Comparison of ENCODE assay signal across 11 mouse cellular contexts in the genomic region with DNA sequence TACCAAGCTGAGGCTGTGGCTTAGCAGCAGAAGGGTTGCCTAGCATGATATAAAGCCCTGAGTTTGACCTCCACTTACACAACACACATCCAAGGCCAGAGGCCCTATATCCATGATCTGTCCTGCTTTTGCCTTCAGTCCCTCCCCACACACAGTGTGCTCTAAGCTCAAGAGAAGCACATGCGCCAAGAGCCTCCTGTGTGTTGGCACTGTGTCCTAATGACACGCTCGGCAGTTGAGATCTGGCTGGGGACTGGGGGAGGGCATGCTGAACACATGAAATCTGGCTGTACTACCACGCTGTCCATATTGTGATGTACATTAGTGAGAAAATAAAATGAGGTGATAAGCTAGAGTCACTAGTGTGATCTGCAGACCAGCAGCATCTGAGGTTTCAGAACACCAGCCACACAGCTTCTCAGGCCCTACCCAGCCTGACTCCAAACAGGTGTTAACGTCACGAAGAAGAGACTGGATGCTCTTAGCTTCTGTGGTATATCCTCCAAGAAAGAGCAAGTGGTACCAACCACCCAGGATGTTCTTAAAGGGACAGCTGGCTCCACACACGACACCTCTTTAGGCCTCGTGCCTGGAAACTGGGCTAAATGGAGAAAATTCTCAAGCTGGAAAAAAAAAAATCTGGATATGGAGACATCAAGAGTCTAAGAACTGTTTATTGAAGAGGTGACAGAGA. TPM values are rescaled to one million over a fixed set of nuclear protein-coding genes. Genes with fewer than 3 reads are reported as not detected.
DNase-seq lines count a peak whose midpoint lies in the region; ATAC-seq and TF ChIP-seq lines count a peak whose summit lies in the region.
"Had no signal": no experiment of that assay in that cellular context is flagged by ENCODE, and none has a peak within 500 bp of the region (broad histone marks: within the 10 kb centered on the region; RNA-seq: fewer than 3 reads in every experiment).

No protein-coding gene starts in this region.

- H3K9ac ChIP-seq in forebrain, postnatal 0 days, result no peak overlapping the region
- 0 out of 2 replicates have a peak overlapping the region, but pooled peaks have one; percentile 3 for H3K9ac ChIP-seq in lung, embryonic 14.5 days
- no peak overlapping the region for H3K9ac ChIP-seq in intestine, embryonic 15.5 days
- H3K9ac ChIP-seq: limb, embryonic 15.5 days; midbrain, embryonic 13.5 days had no signal

- TF ChIP-seq CTCF in forebrain, postnatal 0 days (IDR thresholded peaks at IDR 0.05; ENCODE audit: low read depth), result no peak
- TF ChIP-seq CTCF in lung, embryonic 14.5 days (IDR thresholded peaks at IDR 0.05; ENCODE audit: low read depth), result no peak

- H3K4me2 ChIP-seq in forebrain, postnatal 0 days (ENCODE audit: low read depth), result no peak overlapping the region
- no peak overlapping the region for H3K4me2 ChIP-seq in lung, embryonic 14.5 days
- no peak overlapping the region for H3K4me2 ChIP-seq in intestine, embryonic 15.5 days (replicated peaks)
- H3K4me2 ChIP-seq: limb, embryonic 15.5 days; midbrain, embryonic 13.5 days had no signal

- no peak for DNase-seq in forebrain, postnatal 0 days
- DNase-seq in forebrain, embryonic 10.5 days (ENCODE audit: extremely low spot score, low spot score), result no peak
- DNase-seq in lung, embryonic 14.5 days, result no peak
- no peak for DNase-seq in lung, postnatal 25 days (ENCODE audit: low spot score)
- DNase-seq in cerebellum, adult 8-10 months, result peak; percentile 61
- peak; percentile 42 to 48 for DNase-seq in layer of hippocampus, postnatal 36 days

- WGBS in forebrain, postnatal 0 days, result 57% methylated on average over 8 of the region's 8 CpGs
- WGBS in forebrain, embryonic 10.5 days, result 85% methylated on average over 8 of the region's 8 CpGs
- 66% methylated on average over 8 of the region's 8 CpGs for WGBS in lung, embryonic 14.5 days
- WGBS in intestine, embryonic 15.5 days, result 76% methylated on average over 8 of the region's 8 CpGs

- no peak overlapping the region for H3K4me3 ChIP-seq in forebrain, postnatal 0 days (ENCODE audit: low read depth, low read length)
- no peak overlapping the region for H3K4me3 ChIP-seq in forebrain, embryonic 10.5 days
- no peak overlapping the region for H3K4me3 ChIP-seq in lung, embryonic 14.5 days (ENCODE audit: low read depth, low read length)
- H3K4me3 ChIP-seq in intestine, embryonic 15.5 days (replicated peaks), result no peak overlapping the region
- H3K4me3 ChIP-seq: limb, embryonic 15.5 days; midbrain, embryonic 13.5 days had no signal

- no peaks in the 10 kb centered on the region for H3K36me3 ChIP-seq in forebrain, postnatal 0 days (ENCODE audit: insufficient read depth)
- H3K36me3 ChIP-seq in forebrain, embryonic 10.5 days (replicated peaks), result no peaks in the 10 kb centered on the region
- no peaks in the 10 kb centered on the region for H3K36me3 ChIP-seq in lung, embryonic 14.5 days (ENCODE audit: insufficient read depth)
- H3K36me3 ChIP-seq in intestine, embryonic 15.5 days, result no peaks in the 10 kb centered on the region
- H3K36me3 ChIP-seq: limb, embryonic 15.5 days; midbrain, embryonic 13.5 days had no signal

- no peak overlapping the region for H3K27ac ChIP-seq in forebrain, postnatal 0 days (ENCODE audit: low read depth, low read length)
- no peak overlapping the region for H3K27ac ChIP-seq in forebrain, embryonic 10.5 days
- no peak overlapping the region; the same call in 1 of the 2 replicates for H3K27ac ChIP-seq in lung, embryonic 14.5 days (ENCODE audit: low read depth)
- no peak overlapping the region for H3K27ac ChIP-seq in intestine, embryonic 15.5 days
- H3K27ac ChIP-seq: limb, embryonic 15.5 days; midbrain, embryonic 13.5 days had no signal

- ATAC-seq in forebrain, postnatal 0 days, result peak; percentile 18; the same call in 1 of the 2 replicates
- ATAC-seq in lung, embryonic 14.5 days (ENCODE audit: insufficient read depth), result 0 out of 2 replicates have a peak, but pooled peaks have one; percentile 11
- ATAC-seq in megakaryocyte-erythroid progenitor cell, adult 5-6 weeks (replicated peaks; ENCODE audit: low FRiP score, low TSS enrichment, poor library complexity, severe bottlenecking), result no peak
- ATAC-seq in intestine, embryonic 15.5 days, result no peak
- ATAC-seq: midbrain, embryonic 13.5 days had no signal

- 0 out of 2 replicates have a peak, but pooled peaks cover 3% of the 10 kb centered on the region for H3K4me1 ChIP-seq in forebrain, postnatal 0 days (ENCODE audit: insufficient read depth)
- peaks cover 10% of the 10 kb centered on the region for H3K4me1 ChIP-seq in forebrain, embryonic 10.5 days
- no peaks in the 10 kb centered on the region for H3K4me1 ChIP-seq in lung, embryonic 14.5 days (ENCODE audit: insufficient read depth)
- no peaks in the 10 kb centered on the region for H3K4me1 ChIP-seq in intestine, embryonic 15.5 days (replicated peaks)

- no peaks in the 10 kb centered on the region for H3K27me3 ChIP-seq in forebrain, postnatal 0 days (ENCODE audit: insufficient read depth, low read length)
- no peaks in the 10 kb centered on the region for H3K27me3 ChIP-seq in forebrain, embryonic 10.5 days (ENCODE audit: poor library complexity, severe bottlenecking)
- H3K27me3 ChIP-seq in lung, embryonic 14.5 days (ENCODE audit: insufficient read depth, low read length), result no peaks in the 10 kb centered on the region
- H3K27me3 ChIP-seq in intestine, embryonic 15.5 days (replicated peaks), result no peaks in the 10 kb centered on the region
- H3K27me3 ChIP-seq: limb, embryonic 15.5 days; midbrain, embryonic 13.5 days had no signal

- no peaks in the 10 kb centered on the region for H3K9me3 ChIP-seq in forebrain, postnatal 0 days (ENCODE audit: low read length)
- no peaks in the 10 kb centered on the region for H3K9me3 ChIP-seq in forebrain, embryonic 10.5 days
- no peaks in the 10 kb centered on the region for H3K9me3 ChIP-seq in lung, embryonic 14.5 days (ENCODE audit: low read depth, low read length)
- H3K9me3 ChIP-seq in intestine, embryonic 15.5 days, result no peaks in the 10 kb centered on the region
- H3K9me3 ChIP-seq: limb, embryonic 15.5 days; midbrain, embryonic 13.5 days had no signal

RNA-seq across cellular contexts. Expression of a gene that starts 3.6 kb away (rescaled TPM):
- total RNA-seq in forebrain, postnatal 0 days (2014; rRNA removed), result 6.7 and 11.2 TPM in 2 replicates
- polyA plus RNA-seq in forebrain, postnatal 0 days (2015; fragmentation: Nextera tagmentation; extraction: Ambion mirVana), result 8.6 and 11.7 TPM in 2 replicates
- polyA plus RNA-seq in forebrain, embryonic 10.5 days (2016; fragmentation: Nextera tagmentation; extraction: Ambion mirVana), result 0.23 and 0.32 TPM in 2 replicates
- polyA plus RNA-seq in lung, embryonic 14.5 days (2014; fragmentation: Nextera tagmentation; extraction: Ambion mirVana), result 0.58 and 0.61 TPM in 2 replicates
- total RNA-seq in layer of hippocampus, postnatal 36 days (2021), result 10 to 100 TPM; 36.2 to 45.8 TPM
- total RNA-seq in megakaryocyte-erythroid progenitor cell, adult 5-6 weeks (2014; fragmentation: Nextera tagmentation), result not detected in 2 replicates
- not detected in 2 replicates for total RNA-seq in megakaryocyte-erythroid progenitor cell, adult 5-6 weeks (2017)
- 0.54 and 0.77 TPM in 2 replicates for polyA plus RNA-seq in intestine, embryonic 15.5 days (2015; fragmentation: Nextera tagmentation; extraction: Ambion mirVana)

RNA-seq across cellular contexts. Expression of a gene that starts 21.3 kb away (rescaled TPM):
- total RNA-seq in forebrain, postnatal 0 days (2014; rRNA removed), result 384 and 445 TPM in 2 replicates
- polyA plus RNA-seq in forebrain, postnatal 0 days (2015; fragmentation: Nextera tagmentation; extraction: Ambion mirVana), result 631 and 789 TPM in 2 replicates
- 320 and 327 TPM in 2 replicates for polyA plus RNA-seq in forebrain, embryonic 10.5 days (2016; fragmentation: Nextera tagmentation; extraction: Ambion mirVana)
- 345 and 369 TPM in 2 replicates for polyA plus RNA-seq in lung, embryonic 14.5 days (2014; fragmentation: Nextera tagmentation; extraction: Ambion mirVana)
- total RNA-seq in layer of hippocampus, postnatal 36 days (2021), result 100 to 1,000 TPM; 221 to 238 TPM
- total RNA-seq in megakaryocyte-erythroid progenitor cell, adult 5-6 weeks (2014; fragmentation: Nextera tagmentation), result 188 and 266 TPM in 2 replicates
- 369 and 388 TPM in 2 replicates for total RNA-seq in megakaryocyte-erythroid progenitor cell, adult 5-6 weeks (2017)
- 372 and 444 TPM in 2 replicates for polyA plus RNA-seq in intestine, embryonic 15.5 days (2015; fragmentation: Nextera tagmentation; extraction: Ambion mirVana)

RNA-seq across cellular contexts. Expression of a gene that starts 30.0 kb away (rescaled TPM):
- 0.05 and 0.38 TPM in 2 replicates for total RNA-seq in forebrain, postnatal 0 days (2014; rRNA removed)
- polyA plus RNA-seq in forebrain, postnatal 0 days (2015; fragmentation: Nextera tagmentation; extraction: Ambion mirVana), result 1.8 and 1.9 TPM in 2 replicates
- 0.33 and 0.40 TPM in 2 replicates for polyA plus RNA-seq in forebrain, embryonic 10.5 days (2016; fragmentation: Nextera tagmentation; extraction: Ambion mirVana)
- polyA plus RNA-seq in lung, embryonic 14.5 days (2014; fragmentation: Nextera tagmentation; extraction: Ambion mirVana), result 3.1 and 4.2 TPM in 2 replicates
- total RNA-seq in layer of hippocampus, postnatal 36 days (2021), result 1 to 10 TPM; 4.3 to 4.8 TPM
- 8.5 and 10.1 TPM in 2 replicates for total RNA-seq in megakaryocyte-erythroid progenitor cell, adult 5-6 weeks (2014; fragmentation: Nextera tagmentation)
- total RNA-seq in megakaryocyte-erythroid progenitor cell, adult 5-6 weeks (2017), result 2.8 and 4.4 TPM in 2 replicates
- 4.5 and 9.0 TPM in 2 replicates for polyA plus RNA-seq in intestine, embryonic 15.5 days (2015; fragmentation: Nextera tagmentation; extraction: Ambion mirVana)
- total RNA-seq: heart, postnatal 36 days had no signal

RNA-seq across cellular contexts. Expression of a gene that starts 49.7 kb away (rescaled TPM):
- total RNA-seq in forebrain, postnatal 0 days (2014; rRNA removed), result 3.5 and 7.5 TPM in 2 replicates
- polyA plus RNA-seq in forebrain, postnatal 0 days (2015; fragmentation: Nextera tagmentation; extraction: Ambion mirVana), result 8.6 and 10.6 TPM in 2 replicates
- polyA plus RNA-seq in forebrain, embryonic 10.5 days (2016; fragmentation: Nextera tagmentation; extraction: Ambion mirVana), result 56.2 and 61.3 TPM in 2 replicates
- 42.4 and 45.1 TPM in 2 replicates for polyA plus RNA-seq in lung, embryonic 14.5 days (2014; fragmentation: Nextera tagmentation; extraction: Ambion mirVana)
- total RNA-seq in layer of hippocampus, postnatal 36 days (2021), result 10 to 100 TPM; 10.6 to 12.0 TPM
- 67.6 and 71.5 TPM in 2 replicates for total RNA-seq in megakaryocyte-erythroid progenitor cell, adult 5-6 weeks (2014; fragmentation: Nextera tagmentation)
- total RNA-seq in megakaryocyte-erythroid progenitor cell, adult 5-6 weeks (2017), result 35.9 and 46.3 TPM in 2 replicates
- polyA plus RNA-seq in intestine, embryonic 15.5 days (2015; fragmentation: Nextera tagmentation; extraction: Ambion mirVana), result 53.7 and 55.4 TPM in 2 replicates

RNA-seq across cellular contexts. Expression of a gene that starts 59.7 kb away (rescaled TPM):
- total RNA-seq in forebrain, postnatal 0 days (2014; rRNA removed), result 30.0 and 36.0 TPM in 2 replicates
- polyA plus RNA-seq in forebrain, postnatal 0 days (2015; fragmentation: Nextera tagmentation; extraction: Ambion mirVana), result 25.6 and 29.0 TPM in 2 replicates
- polyA plus RNA-seq in forebrain, embryonic 10.5 days (2016; fragmentation: Nextera tagmentation; extraction: Ambion mirVana), result 63.3 and 69.4 TPM in 2 replicates
- 53.1 and 62.0 TPM in 2 replicates for polyA plus RNA-seq in lung, embryonic 14.5 days (2014; fragmentation: Nextera tagmentation; extraction: Ambion mirVana)
- total RNA-seq in layer of hippocampus, postnatal 36 days (2021), result 10 to 100 TPM; 31.5 to 32.4 TPM
- total RNA-seq in megakaryocyte-erythroid progenitor cell, adult 5-6 weeks (2014; fragmentation: Nextera tagmentation), result 42.6 and 71.6 TPM in 2 replicates
- total RNA-seq in megakaryocyte-erythroid progenitor cell, adult 5-6 weeks (2017), result 51.3 and 74.9 TPM in 2 replicates
- polyA plus RNA-seq in intestine, embryonic 15.5 days (2015; fragmentation: Nextera tagmentation; extraction: Ambion mirVana), result 41.1 and 42.1 TPM in 2 replicates

Comparison
In these comparisons a context has a peak if more than half of its experiments do, and no peak if none do; other contexts are left out.
1. ATAC-seq: peak in forebrain, postnatal 0 days (single experiment) and lung, embryonic 14.5 days (single experiment); none in megakaryocyte-erythroid progenitor cell, adult 5-6 weeks (single experiment) and intestine, embryonic 15.5 days (single experiment).
2. DNase-seq: peak in cerebellum, adult 8-10 months (single experiment) and layer of hippocampus, postnatal 36 days (2 of 2); none in forebrain, postnatal 0 days (single experiment), forebrain, embryonic 10.5 days (single experiment), lung, embryonic 14.5 days (single experiment) and lung, postnatal 25 days (single experiment).